Mouse (Mus musculus) thymus, adult 2 months (tissue): Measurements from ENCODE around the gene Foxs1. TPM values are rescaled to one million over a fixed set of nuclear protein-coding genes. Genes with fewer than 3 reads are reported as not detected.

Experiments used
- DNase-seq: peaks from one replicate; pipeline ENCODE4 v3.0.0; 2021
- H3K27ac ChIP-seq: fragments of 200-500 bp; 2 replicates; pipeline ENCODE4 v1.5.1; 2012; ENCODE audit warnings: low read length, control low read depth; ENCODE audit not compliant: control insufficient read depth, insufficient read depth
- H3K27me3 ChIP-seq: fragments of 200-500 bp; 2 replicates; pipeline ENCODE4 v1.6.1; 2012; ENCODE audit warnings: mild to moderate bottlenecking, low read length, moderate library complexity, mixed read lengths; ENCODE audit not compliant: control insufficient read depth, insufficient read depth
- H3K36me3 ChIP-seq: fragments of 200-500 bp; 2 replicates; pipeline ENCODE4 v1.6.1; 2012; ENCODE audit warnings: mild to moderate bottlenecking, low read length, moderate library complexity; ENCODE audit not compliant: control insufficient read depth, insufficient read depth
- H3K4me1 ChIP-seq: fragments of 200-500 bp; replicated peaks from 2 replicates; pipeline ENCODE4 v1.6.1; 2012; ENCODE audit warnings: low read length; ENCODE audit not compliant: control insufficient read depth, insufficient read depth
- H3K4me3 ChIP-seq: fragments of 200-500 bp; 2 replicates; pipeline ENCODE4 v1.5.1; 2012; ENCODE audit warnings: mild to moderate bottlenecking, low read length, control low read depth, moderate library complexity; ENCODE audit not compliant: control insufficient read depth, insufficient read depth
- CTCF ChIP-seq: fragments of 200-500 bp; IDR thresholded peaks from 2 replicates; pipeline ENCODE4 v1.5.1; 2012; ENCODE audit warnings: mild to moderate bottlenecking, control low read depth, low read length, moderate library complexity, borderline replicate concordance; ENCODE audit not compliant: control insufficient read depth, poor library complexity, insufficient read depth; ENCODE audit errors: extremely low read depth
- POLR2A ChIP-seq: fragments of 200-500 bp; IDR thresholded peaks from 2 replicates; pipeline ENCODE4 v1.6.1; 2012; ENCODE audit warnings: mild to moderate bottlenecking, low read length, control low read depth, moderate library complexity; ENCODE audit not compliant: control insufficient read depth, poor library complexity, insufficient read depth; ENCODE audit errors: extremely low read depth
- whole genome bisulfite sequencing: fragments of 180-500 bp; shearing (Covaris S2); methylation state at CpG from one replicate; pipeline ENCODE4 v1.1.7; 2018; 5-methylcytosine and 5-hydroxymethylcytosine counted together
- polyA plus RNA-seq: library from polyadenylated mRNA; depleted of rRNA; stranded (reverse); fragments of >200 nt; gene quantifications from 2 replicates; pipeline ENCODE4 v1.2.3, GENCODE M21; 2012

The Foxs1 gene
- polyA plus RNA-seq, 1 experiment: 8.6 TPM

GRCm38 (mm10) chr2:152906274-152907037, 26.6 kb downstream of the Foxs1 start:
- DNase-seq: no peak
- Histone ChIP-seq H3K36me3 (no peaks in the 10 kb centered on the region), H3K27me3 (no peaks in the 10 kb centered on the region), H3K27ac (no peak overlapping the region), H3K4me3 (no peak overlapping the region), H3K4me1 (peaks cover 38% of the 10 kb centered on the region)
- 6% methylated on average over 9 of the region's 9 CpGs for WGBS
- no peak for TF ChIP-seq POLR2A
- TF ChIP-seq CTCF: no peak

GRCm38 (mm10) chr2:152905036-152905829, 27.8 kb downstream of the Foxs1 start:
- no peak for DNase-seq
- Histone ChIP-seq H3K36me3 (no peaks in the 10 kb centered on the region), H3K4me1 (peaks cover 38% of the 10 kb centered on the region), H3K27ac (no peak overlapping the region), H3K4me3 (no peak overlapping the region), H3K27me3 (no peaks in the 10 kb centered on the region)
- WGBS: 63% methylated on average over 11 of the region's 11 CpGs
- no peak for TF ChIP-seq CTCF

- H3K4me3 ChIP-seq: no peak overlapping the region
- no peaks in the 10 kb centered on the region for H3K27me3 ChIP-seq
- WGBS: 28% methylated on average over 5 of the region's 5 CpGs
- no peak for DNase-seq
- TF ChIP-seq CTCF: no peak
- no peak for TF ChIP-seq POLR2A
- peaks cover 38% of the 10 kb centered on the region for H3K4me1 ChIP-seq
- H3K36me3 ChIP-seq: no peaks in the 10 kb centered on the region
- no peak overlapping the region for H3K27ac ChIP-seq
These were observed 28.8 kb downstream of the Foxs1 start for GRCm38 (mm10) chr2:152904127-152904643.

GRCm38 (mm10) chr2:152903586-152903985, 29.4 kb downstream of the Foxs1 start:
- no peak for DNase-seq
- WGBS: 62% methylated on average over 4 of the region's 4 CpGs
- Histone ChIP-seq H3K36me3 (no peaks in the 10 kb centered on the region), H3K27ac (no peak overlapping the region), H3K4me3 (no peak overlapping the region), H3K27me3 (no peaks in the 10 kb centered on the region), H3K4me1 (peaks cover 38% of the 10 kb centered on the region)
- no peak for TF ChIP-seq POLR2A
- no peak for TF ChIP-seq CTCF

- peaks cover 37% of the 10 kb centered on the region for H3K4me1 ChIP-seq
- no peaks in the 10 kb centered on the region for H3K36me3 ChIP-seq
- DNase-seq: no peak
- no peak overlapping the region for H3K27ac ChIP-seq
- H3K27me3 ChIP-seq: no peaks in the 10 kb centered on the region
- TF ChIP-seq POLR2A (no peak), CTCF (no peak)
- WGBS: 90% methylated on average over 3 of the region's 3 CpGs
- no peak overlapping the region for H3K4me3 ChIP-seq
These were observed 30.4 kb downstream of the Foxs1 start for GRCm38 (mm10) chr2:152902658-152903057.

- H3K4me1 ChIP-seq: peaks cover 23% of the 10 kb centered on the region
- TF ChIP-seq POLR2A (no peak), CTCF (no peak)
These were observed 31.7 kb downstream of the Foxs1 start for GRCm38 (mm10) chr2:152901296-152901695.

GRCm38 (mm10) chr2:152899011-152899410, 34.0 kb downstream of the Foxs1 start:
- no peak for TF ChIP-seq CTCF
- no peak for TF ChIP-seq POLR2A
- Histone ChIP-seq H3K27me3 (no peaks in the 10 kb centered on the region), H3K36me3 (peaks cover 10% of the 10 kb centered on the region), H3K4me1 (peaks cover 7% of the 10 kb centered on the region), H3K27ac (no peak overlapping the region), H3K4me3 (no peak overlapping the region)
- 97% methylated on average over 6 of the region's 6 CpGs for WGBS
- DNase-seq: no peak

More at GRCm38 (mm10) chr2:152901296-152901695, 31.7 kb downstream of the Foxs1 start:
- 97% methylated on average over 15 of the region's 15 CpGs for WGBS
- Histone ChIP-seq H3K27ac (no peak overlapping the region), H3K36me3 (no peaks in the 10 kb centered on the region), H3K4me3 (no peak overlapping the region), H3K27me3 (no peaks in the 10 kb centered on the region)
- DNase-seq: no peak
